Mouse (Mus musculus) kidney, postnatal 14 days (tissue): ENCODE measurements around the gene Urb1.
"Not testable (repeated sequence)": the region's sequence is repeated elsewhere in the genome, so short reads cannot be mapped to it uniquely, and the experiment has no call there.

Experiments
- DNase-seq: peaks from one replicate; pipeline ENCODE4 v3.0.0; 2022; ENCODE audit warnings: mixed read lengths

Urb1 gene

GRCm38 (mm10) chr16:90809975-90810715 is at the start of gene Urb1:
Gene Urb1 (minus strand): TSS chr16:90810413.
- DNase-seq: peak; percentile 98

- no peak for DNase-seq
Measured at GRCm38 (mm10) chr16:90858206-90858605, 48.0 kb upstream of the Urb1 start.

- no peak for DNase-seq
Measured at GRCm38 (mm10) chr16:90856552-90857200, 46.5 kb upstream of the Urb1 start.

GRCm38 (mm10) chr16:90851621-90852334 is 41.6 kb upstream of the Urb1 start:
- no peak for DNase-seq

GRCm38 (mm10) chr16:90850881-90851280 is 40.7 kb upstream of the Urb1 start:
- no peak for DNase-seq

GRCm38 (mm10) chr16:90849262-90849661 is 39.0 kb upstream of the Urb1 start:
- DNase-seq: no peak

GRCm38 (mm10) chr16:90848697-90849096 is 38.5 kb upstream of the Urb1 start:
- no peak for DNase-seq

GRCm38 (mm10) chr16:90845591-90845990 is 35.4 kb upstream of the Urb1 start:
- no peak for DNase-seq

GRCm38 (mm10) chr16:90845038-90845437 is 34.8 kb upstream of the Urb1 start:
- DNase-seq: no peak

- no peak for DNase-seq
Measured at GRCm38 (mm10) chr16:90842164-90842563, 32.0 kb upstream of the Urb1 start.

- DNase-seq: no peak
Measured at GRCm38 (mm10) chr16:90837431-90837830, 27.2 kb upstream of the Urb1 start.

GRCm38 (mm10) chr16:90833041-90833791 is 23.0 kb upstream of the Urb1 start:
- no peak for DNase-seq

- DNase-seq: no peak
Measured at GRCm38 (mm10) chr16:90832495-90832894, 22.3 kb upstream of the Urb1 start.

- no peak for DNase-seq
Measured at GRCm38 (mm10) chr16:90831676-90832075, 21.5 kb upstream of the Urb1 start.

GRCm38 (mm10) chr16:90830686-90831439 is 20.6 kb upstream of the Urb1 start:
- DNase-seq: peak; percentile 87

GRCm38 (mm10) chr16:90829894-90830685 is 19.9 kb upstream of the Urb1 start:
- DNase-seq: peak; percentile 92

- DNase-seq: no peak
Measured at GRCm38 (mm10) chr16:90829136-90829535, 18.9 kb upstream of the Urb1 start.

GRCm38 (mm10) chr16:90827498-90827897 is 17.3 kb upstream of the Urb1 start:
- no peak for DNase-seq

- no peak for DNase-seq
Measured at GRCm38 (mm10) chr16:90826457-90826856, 16.2 kb upstream of the Urb1 start, which contains the start of gene Eva1c. Gene Eva1c (plus strand): TSS chr16:90826719.

GRCm38 (mm10) chr16:90826041-90826440 is 15.8 kb upstream of the Urb1 start:
- DNase-seq: no peak

GRCm38 (mm10) chr16:90823986-90824385 is 13.8 kb upstream of the Urb1 start:
- DNase-seq: not testable (repeated sequence)
